Mouse (Mus musculus) right cerebral cortex, postnatal 25 days (tissue): ENCODE data around the gene Hlf.

ENCODE experiments used
- DNase-seq: peaks from one replicate; pipeline ENCODE4 v3.0.0; 2022

The Hlf gene

GRCm38 (mm10) chr11:90390817-90391173 lies at the start of gene Hlf:
TSS of gene Hlf (minus strand) at chr11:90390895.
- DNase-seq = peak; percentile 95

DNA sequence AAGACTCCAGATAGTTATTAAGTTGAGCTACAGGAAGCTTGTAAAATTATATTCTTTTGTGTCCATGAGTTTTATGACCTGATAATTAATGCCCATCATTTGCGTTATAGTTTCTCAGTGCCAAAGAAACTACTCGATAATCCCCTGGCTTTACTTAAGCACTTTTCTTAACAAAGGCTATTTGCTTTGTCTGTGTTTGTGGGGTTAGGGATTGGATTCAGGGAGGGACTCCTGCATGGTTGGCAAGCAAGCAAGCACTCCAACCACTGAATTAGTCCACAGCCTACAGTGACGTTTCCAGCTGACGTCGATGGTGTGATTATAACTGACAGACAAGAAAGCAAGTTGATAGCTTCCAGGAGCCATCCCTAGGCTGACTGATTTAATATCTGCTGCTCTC lies 48.1 kb upstream of the Hlf start:
- DNase-seq = no peak

GRCm38 (mm10) chr11:90425207-90425525 lies 34.5 kb upstream of the Hlf start:
- no peak for DNase-seq

DNA sequence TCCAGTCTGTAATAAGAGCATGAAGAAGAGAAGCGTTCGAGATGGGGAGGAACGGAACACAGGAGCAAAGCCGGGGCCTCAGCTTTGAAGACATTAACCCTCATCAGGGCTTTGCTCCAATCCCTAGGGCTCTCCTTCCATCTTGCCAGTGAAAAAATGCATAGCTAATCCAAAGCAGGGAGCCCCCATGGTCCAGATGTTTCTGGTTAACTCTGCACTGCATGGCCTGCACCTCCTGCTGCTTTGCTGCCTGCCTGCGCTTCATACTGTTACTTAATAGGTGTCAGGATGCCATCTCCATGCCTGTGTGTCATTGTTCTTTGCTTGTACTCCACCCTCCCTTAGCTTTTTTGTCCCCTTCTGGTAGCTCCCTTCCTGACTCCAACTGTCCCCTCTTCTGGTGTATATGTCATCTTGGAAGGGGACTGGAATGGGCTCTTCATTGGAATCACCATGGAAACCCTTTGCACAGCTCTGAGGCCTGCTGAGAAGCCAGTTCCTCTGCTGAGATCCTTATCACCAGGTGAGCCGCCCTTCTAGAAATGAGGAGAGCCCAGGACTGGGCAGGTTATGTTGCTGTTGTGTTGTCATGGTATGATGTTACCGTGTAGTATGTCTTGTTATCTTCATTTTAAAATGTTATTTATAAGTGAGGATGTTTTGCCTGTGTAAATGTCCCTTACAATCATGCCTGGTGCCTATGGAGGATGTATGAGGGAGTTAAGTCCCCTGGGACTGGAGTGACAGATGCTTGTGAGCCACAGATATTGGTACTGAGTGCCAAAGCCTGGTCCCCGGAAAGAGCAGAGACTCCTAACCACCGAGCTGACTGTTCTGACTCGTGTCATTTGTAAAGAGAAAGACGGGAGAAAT lies 33.9 kb upstream of the Hlf start:
- no peak for DNase-seq

GRCm38 (mm10) chr11:90423896-90424295 lies 33.2 kb upstream of the Hlf start:
- no peak for DNase-seq

- no peak for DNase-seq
Measured at GRCm38 (mm10) chr11:90419706-90420105, 29.0 kb upstream of the Hlf start.

DNA sequence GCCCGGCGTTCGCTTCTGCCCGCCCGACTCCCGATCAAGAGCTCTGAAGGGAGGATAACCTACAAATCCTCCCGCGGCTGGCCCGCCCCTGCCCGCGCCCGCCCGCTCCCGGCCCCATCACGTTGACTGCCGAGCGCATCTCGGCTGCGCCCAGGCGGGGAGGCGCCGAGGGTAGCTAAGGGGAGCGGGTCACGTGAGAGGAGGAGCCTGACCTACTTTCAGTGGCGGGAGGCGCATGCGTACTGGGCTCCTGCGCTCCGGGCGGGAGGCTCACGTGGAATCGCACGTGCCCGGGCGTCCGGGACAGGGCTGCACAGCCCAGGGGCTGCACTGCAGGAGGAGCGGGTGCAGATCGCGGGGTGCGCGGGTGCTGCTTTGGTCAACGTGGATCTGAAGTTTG lies 27.2 kb upstream of the Hlf start:
- DNase-seq = peak; percentile 99

- DNase-seq = no peak
Measured at GRCm38 (mm10) chr11:90417011-90417410, 26.3 kb upstream of the Hlf start.

- no peak for DNase-seq
Measured at GRCm38 (mm10) chr11:90398850-90399249, 8.2 kb upstream of the Hlf start.

DNA sequence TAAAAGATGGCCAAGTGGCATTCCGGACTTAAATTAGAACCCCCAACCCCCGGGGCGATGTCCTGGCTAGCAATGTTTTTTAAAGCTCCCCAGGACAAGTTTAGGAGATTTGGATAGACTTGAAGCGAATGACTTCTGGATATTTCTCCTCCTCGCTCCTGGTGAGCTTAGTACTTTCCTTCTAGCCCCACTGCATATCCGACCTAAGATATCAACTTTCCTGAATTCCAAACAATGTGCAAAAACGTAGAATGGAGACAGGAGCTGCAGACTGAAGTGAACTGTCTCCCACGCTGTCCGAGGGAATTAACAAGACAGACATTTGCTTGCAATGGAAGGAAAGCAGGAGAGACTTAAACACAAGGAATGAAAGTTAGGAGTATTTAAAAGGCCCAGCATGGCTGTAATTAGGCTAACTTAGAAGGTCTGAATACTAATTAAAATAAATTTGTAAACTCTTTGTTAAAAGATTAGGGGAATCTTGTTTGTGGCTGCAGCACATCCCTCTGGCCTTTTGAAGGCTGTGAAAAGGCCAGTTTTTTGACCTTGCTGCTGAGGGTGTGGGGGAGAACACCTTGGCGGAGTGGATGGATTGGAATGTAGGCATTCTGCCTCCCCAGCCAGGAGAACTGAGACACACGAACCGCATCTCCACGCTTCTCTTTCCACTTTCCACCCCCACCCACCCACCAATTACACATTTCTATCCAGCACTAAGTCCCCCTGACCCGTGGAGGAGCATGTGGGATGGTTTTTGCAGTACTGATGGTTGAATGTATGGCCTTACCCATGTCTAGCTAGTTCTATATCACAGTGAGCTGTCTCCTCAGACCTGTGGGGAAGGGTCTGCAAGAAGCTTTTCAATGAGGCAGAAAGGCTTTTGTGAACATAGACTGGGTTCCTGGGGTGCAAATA lies 833 bp upstream of the Hlf start:
- DNase-seq = no peak

DNA sequence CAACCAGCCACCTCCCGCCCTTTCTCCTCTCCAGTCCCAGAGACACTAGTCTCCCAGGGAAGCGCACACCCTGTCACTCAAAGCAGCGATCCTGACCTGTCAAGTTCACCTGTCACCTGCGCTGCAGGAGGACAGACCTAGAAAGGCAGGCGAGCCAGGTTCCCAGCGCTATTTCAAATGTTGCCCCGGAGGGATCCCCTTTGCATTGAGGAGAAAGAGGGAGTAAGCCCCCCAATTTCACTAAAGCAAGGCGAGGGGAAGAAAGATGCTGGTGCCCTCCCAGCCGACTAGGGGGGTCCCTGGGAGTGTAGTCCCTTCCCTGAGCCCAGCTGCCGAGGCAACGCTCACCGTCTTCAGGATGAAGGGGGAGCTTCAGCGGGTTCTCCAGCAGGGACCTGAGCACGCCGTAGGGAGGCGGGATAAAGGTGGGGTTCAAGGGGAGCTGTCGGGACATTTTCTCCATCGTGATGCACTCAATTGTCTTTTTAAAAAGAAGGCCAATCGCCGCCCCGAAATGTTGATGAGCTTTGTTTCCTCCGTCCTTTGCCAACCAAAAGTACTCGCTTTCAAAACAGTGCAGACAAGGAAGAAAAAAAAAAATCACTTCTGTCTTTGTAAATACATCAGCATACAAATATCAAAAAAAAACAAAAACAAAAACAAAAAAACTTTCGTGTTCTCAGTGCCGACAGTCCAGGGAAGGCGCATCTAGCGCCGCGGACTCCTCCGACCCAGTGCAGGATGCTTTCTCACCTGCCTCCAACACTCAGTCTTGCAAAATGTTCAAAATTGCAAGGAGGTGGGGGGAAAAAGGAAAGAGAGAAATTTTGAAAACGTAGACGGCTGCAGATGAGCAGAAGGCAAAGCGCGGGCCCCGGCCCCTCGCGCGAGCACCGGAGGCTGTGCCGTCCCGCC lies 536 bp downstream of the Hlf start:
- DNase-seq = peak; percentile 27

DNA sequence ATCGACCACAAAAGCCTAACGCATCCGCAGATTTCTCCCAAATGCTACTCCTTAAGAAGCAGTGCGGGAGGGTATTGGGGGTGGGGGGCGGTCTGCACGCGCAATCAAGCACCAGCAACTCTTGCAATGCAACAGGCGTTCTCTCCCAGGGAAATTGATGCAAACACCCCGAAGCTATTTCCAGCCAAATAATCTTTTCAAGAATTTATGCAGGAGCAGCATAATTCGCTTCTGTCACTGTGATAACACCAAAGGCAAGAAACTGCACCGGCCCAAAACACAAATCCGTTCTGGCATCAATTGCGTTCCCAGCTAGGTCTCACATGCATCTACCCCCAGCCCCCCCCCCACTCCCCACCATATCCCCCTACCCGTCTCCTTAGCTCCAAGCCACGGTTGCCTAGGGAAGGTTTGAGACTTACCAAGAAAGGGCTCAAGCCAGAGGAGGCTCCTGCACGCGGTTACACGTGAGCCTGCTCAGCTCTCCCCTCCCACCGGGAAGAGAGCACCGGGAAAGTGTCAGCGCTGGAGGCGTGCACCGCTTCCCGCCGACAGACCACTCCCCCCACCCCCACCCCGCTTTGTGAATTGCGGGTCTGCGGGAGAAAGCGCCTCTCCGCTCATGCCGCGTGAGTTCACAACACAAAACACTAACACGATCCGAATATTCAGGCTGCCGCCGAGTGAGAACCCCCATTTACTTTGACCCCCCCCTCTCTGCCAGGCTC lies 1.4 kb downstream of the Hlf start:
- peak; percentile 71 for DNase-seq

DNA sequence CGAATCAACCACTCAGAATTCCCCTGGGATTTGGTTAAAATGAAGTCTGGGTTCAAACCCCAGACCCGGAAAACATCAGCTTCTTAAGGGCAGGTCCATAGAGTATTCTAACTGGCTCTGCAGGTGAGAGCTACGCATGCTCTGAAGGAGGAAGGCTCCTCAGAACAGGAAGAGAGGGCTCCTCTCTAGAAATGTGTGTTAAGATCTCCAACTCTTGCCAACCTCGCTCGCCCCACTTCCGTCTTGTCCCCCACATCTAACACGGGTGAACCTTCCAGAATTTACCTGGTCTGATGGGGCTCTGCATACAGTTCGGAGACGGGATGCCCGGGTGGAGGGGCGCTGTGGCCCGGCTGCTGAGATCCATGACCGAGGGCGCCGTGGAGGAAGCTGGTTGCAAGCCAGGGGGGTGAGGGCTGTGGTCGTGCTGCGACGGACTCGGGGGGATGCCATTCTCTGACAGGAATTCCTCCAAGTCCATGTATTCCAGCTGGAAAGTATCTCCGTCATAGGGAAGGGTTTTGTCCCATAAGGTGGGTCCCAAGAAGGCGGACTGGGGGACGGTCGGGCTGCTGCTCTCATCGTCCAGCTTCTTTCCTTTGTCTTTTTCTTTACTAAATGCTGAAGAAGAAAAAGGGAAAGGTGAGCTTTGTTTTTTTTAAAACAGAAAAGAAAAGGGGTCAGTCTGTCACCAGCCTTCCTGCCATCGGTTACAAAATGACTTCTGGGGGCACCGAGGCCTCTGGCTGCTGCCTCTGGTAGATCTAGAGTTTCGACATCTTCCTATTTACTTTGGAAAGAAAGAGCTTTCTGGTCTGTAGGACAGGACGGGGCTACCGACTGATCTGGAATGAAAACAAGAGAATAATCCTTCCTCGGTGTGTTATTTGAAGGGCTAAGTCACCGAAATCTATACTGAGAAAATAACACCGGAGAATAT lies 2.9 kb downstream of the Hlf start:
- DNase-seq = no peak

DNA sequence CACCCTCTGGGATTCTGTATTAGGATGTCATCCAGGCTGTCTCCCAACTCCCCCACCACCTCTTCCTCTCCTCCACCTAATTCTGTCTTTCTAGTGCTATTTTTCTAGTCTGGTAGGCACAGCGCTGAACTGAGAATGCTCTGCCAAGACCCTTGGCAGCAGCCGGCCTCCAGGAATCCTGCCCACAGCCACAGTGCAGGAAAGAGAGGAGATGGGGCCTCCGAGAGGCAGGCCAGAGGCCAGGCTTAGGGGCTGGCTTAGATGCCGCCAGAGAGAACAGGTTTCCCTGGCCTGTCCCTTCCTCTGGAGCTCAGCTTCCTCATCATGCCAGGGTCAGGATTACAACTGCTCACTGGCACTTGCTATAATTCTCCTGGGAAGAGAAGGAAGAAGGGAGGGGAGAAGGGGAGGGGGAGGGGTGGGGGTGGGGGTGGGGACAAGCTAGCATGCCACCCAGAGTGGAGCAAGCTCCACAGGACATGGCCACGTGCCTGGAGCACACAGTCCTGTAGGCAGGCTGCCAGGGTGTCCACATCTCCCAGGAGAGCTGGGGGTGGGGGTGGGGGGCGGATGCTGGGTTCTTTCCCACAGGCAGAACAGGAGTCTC lies 8.6 kb downstream of the Hlf start:
- DNase-seq = peak; percentile 55

GRCm38 (mm10) chr11:90381113-90381512 lies 9.6 kb downstream of the Hlf start:
- no peak for DNase-seq

DNA sequence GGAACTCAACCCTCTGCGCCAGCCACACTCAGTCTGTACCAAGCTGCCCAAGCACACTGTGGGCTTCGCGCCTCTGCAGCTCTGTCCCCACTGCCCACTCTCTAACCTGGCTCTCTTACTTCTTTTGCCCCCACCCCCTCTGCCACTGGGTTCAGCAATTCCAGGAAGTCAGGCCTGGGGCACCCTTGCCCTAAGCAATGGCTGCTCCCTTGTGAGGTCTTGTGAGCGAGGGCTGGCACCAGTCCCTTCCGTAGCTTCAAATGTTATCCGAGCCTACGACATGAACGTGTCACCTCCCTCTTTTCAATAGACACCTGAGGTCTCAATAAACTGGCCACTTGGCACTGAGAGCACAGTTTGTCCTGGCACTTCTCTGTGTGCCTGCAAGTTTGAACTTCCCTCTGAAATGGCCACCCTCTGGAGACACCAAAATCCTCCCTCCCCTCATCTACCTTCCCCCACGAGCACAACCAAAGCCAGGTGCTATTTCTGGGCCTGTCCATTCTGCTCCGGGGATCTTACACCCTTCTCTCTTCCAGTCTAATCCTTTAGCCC lies 10.5 kb downstream of the Hlf start:
- DNase-seq = no peak

DNA sequence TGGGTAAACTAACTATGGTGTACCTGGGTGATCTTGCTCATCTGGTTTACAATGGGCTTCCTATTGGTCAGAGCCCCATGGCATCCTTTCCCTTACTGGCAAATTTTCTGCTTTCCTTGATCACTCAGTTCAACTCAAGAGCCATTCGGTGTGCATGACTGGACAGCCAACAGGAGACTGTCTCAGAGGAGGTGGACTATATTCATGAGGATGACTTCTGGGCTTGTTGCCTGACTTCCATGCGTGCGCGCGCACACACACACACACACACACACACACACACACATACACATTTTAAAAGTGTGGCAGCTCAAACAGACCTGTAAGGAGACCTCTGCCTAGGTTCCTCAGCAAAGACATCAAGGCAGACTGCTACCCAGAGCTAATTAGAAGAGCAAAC lies 12.7 kb downstream of the Hlf start:
- DNase-seq = no peak

DNA sequence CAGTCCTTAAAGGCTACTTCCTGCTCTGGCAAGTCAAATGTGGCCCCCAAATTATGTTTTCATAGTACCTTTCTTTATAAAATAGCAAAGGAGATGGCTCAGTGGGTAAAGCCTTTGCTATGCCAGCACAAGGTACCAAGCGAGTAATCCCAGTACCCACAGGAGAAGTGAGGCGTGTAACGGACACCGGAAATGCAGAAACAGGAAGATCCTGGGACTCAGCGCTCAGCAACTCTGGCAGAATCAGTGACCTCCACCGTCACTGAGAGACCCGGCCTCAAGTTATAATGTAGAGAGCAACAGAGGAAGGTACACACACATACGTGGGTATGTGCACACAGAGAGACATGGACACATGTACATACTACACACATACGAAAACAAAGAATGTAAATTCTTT lies 14.3 kb downstream of the Hlf start:
- DNase-seq = no peak

GRCm38 (mm10) chr11:90371470-90372100 lies 19.1 kb downstream of the Hlf start:
- DNase-seq = no peak

DNA sequence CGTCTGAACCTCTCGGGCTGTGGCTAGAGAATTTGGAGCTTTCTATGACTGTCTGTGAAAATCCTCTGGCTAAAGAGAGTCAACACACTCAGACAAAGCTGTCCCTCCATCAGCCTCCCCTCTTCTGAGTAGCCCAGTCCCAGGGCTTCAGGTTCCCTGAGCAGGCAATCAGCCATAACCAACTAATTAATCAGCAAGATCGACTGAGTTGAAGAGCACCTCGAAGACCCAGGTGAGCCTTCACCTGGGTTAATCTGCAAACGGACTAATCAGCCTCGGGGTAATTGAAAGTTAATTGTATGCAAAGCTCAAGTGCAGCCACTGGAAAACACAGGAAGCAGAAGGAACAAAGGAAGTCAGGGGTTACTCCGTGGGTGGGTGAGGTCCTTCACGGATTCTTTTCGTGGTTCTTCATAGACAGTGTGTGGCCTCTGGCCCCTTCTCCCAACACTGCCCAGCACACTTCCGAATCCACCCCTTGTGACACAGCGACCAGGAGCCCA lies 19.9 kb downstream of the Hlf start:
- no peak for DNase-seq
